Mouse (Mus musculus) liver, embryonic 11.5 days (tissue): ENCODE measurements around the gene Tmem56. TPM values are rescaled to one million over a fixed set of nuclear protein-coding genes. Genes with fewer than 3 reads are reported as not detected.

Source experiments
- ATAC-seq: fragments of 200-750 bp; cut with Nextera tagmentation; replicated peaks from 2 replicates; pipeline ENCODE4 v1.8.0; 2017; ENCODE audit warnings: moderate number of reproducible peaks, mild to moderate bottlenecking, moderate TSS enrichment, moderate library complexity; ENCODE audit not compliant: low FRiP score
- DNase-seq: peaks from one replicate; pipeline ENCODE4 v3.0.0-alpha.2; 2017; ENCODE audit warnings: low spot score
- H3K27ac ChIP-seq: fragments of 300-500 bp; sonication (generic); 2 replicates; pipeline ENCODE4 v1.5.1; 2014; ENCODE audit warnings: mild to moderate bottlenecking, low read depth, low read length, control low read depth
- H3K27me3 ChIP-seq: fragments of 300-500 bp; sonication (generic); replicated peaks from 2 replicates; pipeline ENCODE4 v1.6.1; 2014; ENCODE audit warnings: low read length, mixed read lengths; ENCODE audit not compliant: control insufficient read depth, insufficient read depth
- H3K36me3 ChIP-seq: fragments of 300-500 bp; sonication (generic); 2 replicates; pipeline ENCODE4 v1.6.1; 2014; ENCODE audit warnings: mild to moderate bottlenecking, low read length, moderate library complexity, mixed read lengths; ENCODE audit not compliant: control insufficient read depth, insufficient read depth
- H3K4me1 ChIP-seq: fragments of 300-500 bp; sonication (generic); replicated peaks from 2 replicates; pipeline ENCODE4 v1.6.1; 2014; ENCODE audit warnings: low read length, mixed read lengths; ENCODE audit not compliant: control insufficient read depth, insufficient read depth
- H3K4me2 ChIP-seq: fragments of 300-500 bp; sonication (generic); 2 replicates; pipeline ENCODE4 v1.6.1; 2014; ENCODE audit warnings: mild to moderate bottlenecking, control low read depth, moderate library complexity
- H3K4me3 ChIP-seq: fragments of 300-500 bp; sonication (generic); 2 replicates; pipeline ENCODE4 v1.5.1; 2014; ENCODE audit warnings: low read depth, low read length, control low read depth
- H3K9ac ChIP-seq: fragments of 300-500 bp; sonication (generic); 2 replicates; pipeline ENCODE4 v1.6.1; 2014; ENCODE audit warnings: low read depth, low read length, control low read depth
- H3K9me3 ChIP-seq: fragments of 300-500 bp; sonication (generic); 2 replicates; pipeline ENCODE4 v1.6.1; 2016; ENCODE audit warnings: low read length, inconsistent platforms, mixed read lengths; ENCODE audit not compliant: control insufficient read depth
- WGBS: fragments of 180-500 bp; shearing (Covaris S2); extraction: QIAGEN DNeasy Blood & Tissue Kit; methylation state at CpG from one replicate; pipeline ENCODE4 v1.1.7; 2014; 5-methylcytosine and 5-hydroxymethylcytosine counted together
- polyA plus RNA-seq: library from polyadenylated mRNA; unstranded; fragments of >200 nt; fragmentation: Nextera tagmentation; extraction: Ambion mirVana; gene quantifications from 2 replicates; pipeline ENCODE4 v1.2.1, GENCODE M21; 2014

The Tmem56 gene
- polyA plus RNA-seq, 1 experiment from 2014 or later, result 31.2 TPM

DNA sequence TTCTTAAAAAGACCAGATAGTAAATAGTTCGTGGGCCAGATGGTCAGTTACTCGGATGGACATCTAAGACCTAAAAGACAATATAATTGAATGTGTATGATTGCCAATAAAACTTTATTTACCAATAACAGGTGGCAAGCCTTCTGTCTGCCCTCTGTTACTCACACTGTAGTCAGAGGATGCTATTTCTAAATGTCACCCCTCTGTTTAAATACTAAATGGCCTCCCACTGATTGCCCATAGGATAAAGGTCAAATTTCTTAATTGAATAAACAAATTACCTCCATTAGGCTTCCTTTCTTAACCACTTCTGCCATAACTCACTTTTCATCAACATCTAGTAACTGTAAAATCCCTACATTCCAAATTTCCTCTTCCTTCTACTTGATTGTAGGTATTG, 10.3 kb downstream of the Tmem56 start:
- DNase-seq (no peak), ATAC-seq (no peak)
- Histone ChIP-seq H3K4me2 (no peak overlapping the region), H3K9ac (no peak overlapping the region), H3K27ac (no peak overlapping the region), H3K4me1 (peaks cover 5% of the 10 kb centered on the region), H3K9me3 (no peaks in the 10 kb centered on the region), H3K4me3 (no peak overlapping the region), H3K27me3 (no peaks in the 10 kb centered on the region; the same call in 1 of the 2 replicates), H3K36me3 (no peaks in the 10 kb centered on the region)
- 70% methylated on average over 2 of the region's 2 CpGs for WGBS

DNA sequence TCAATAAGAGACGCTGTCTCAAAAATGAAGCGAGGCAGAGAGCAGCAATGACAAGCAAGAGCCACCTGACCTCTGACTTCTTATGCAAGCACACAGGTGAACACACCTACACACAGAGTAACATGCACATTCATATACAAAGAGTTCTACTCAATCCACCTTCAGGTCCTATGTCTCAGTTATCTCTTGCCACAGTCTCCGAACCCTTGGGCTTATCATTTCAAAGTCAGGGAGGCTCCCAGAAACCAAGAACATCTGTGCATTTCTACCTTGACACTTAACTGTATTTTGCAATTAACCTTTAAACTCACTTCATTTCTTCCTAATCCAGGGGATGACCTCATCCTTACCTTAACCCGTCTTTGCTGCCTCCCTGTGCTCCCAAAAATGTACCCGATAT, 15.6 kb downstream of the Tmem56 start:
- Histone ChIP-seq H3K9ac (peak overlapping the region; percentile 59), H3K36me3 (no peaks in the 10 kb centered on the region), H3K9me3 (no peaks in the 10 kb centered on the region), H3K4me3 (no peak overlapping the region), H3K4me2 (peak overlapping the region; percentile 50), H3K27me3 (peaks cover 8% of the 10 kb centered on the region), H3K27ac (peak overlapping the region; percentile 93), H3K4me1 (peaks cover 22% of the 10 kb centered on the region)
- ATAC-seq (peak; percentile 62), DNase-seq (no peak)
- WGBS, result 59% methylated on average over 5 of the region's 5 CpGs

DNA sequence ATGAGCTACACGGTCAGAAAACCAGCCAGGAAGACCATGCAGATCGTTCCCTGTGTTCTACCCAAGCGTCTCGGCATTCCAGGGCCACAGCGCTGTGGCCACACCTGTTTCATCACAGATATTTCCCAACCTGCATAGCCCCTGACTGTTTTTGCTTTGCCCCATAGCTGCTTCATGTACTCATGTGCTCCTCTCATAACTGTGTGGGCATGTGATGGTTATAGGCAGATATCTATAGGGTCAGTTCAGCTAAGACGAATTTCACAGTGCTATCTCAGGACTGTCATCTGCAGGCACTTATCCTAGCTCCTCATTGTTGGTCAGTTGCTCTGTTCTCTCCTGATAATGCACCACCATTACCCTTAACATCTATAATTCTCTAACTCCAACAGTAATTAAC, 18.7 kb downstream of the Tmem56 start:
- peaks cover 31% of the 10 kb centered on the region for H3K4me1 ChIP-seq

DNA sequence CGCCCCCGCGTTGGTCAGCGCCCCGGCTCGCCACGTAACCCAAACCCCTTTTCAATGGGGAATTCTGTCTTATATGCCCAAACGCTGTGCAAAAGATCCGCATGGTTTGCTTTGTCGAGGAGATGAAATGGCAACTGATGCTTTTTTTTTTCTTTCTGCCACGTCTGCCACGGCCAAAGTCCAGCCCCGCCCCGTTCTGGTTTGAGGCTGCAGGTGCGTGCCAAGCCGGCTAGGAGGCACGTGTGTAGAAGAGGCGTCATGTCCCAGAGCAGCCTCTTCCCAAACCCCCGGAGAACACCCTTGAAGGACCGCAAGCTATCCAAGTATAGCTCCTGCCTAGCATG, 19.7 kb downstream of the Tmem56 start:
- H3K36me3 ChIP-seq, result no peaks in the 10 kb centered on the region
- peak overlapping the region; percentile 90 for H3K4me3 ChIP-seq
- 2% methylated on average over 20 of the region's 20 CpGs for WGBS
- peak overlapping the region; percentile 94 for H3K9ac ChIP-seq
- peak overlapping the region; percentile 95 for H3K27ac ChIP-seq
- H3K4me2 ChIP-seq, result peak overlapping the region; percentile 98
- peaks cover 38% of the 10 kb centered on the region for H3K4me1 ChIP-seq
- no peaks in the 10 kb centered on the region for H3K9me3 ChIP-seq
- ATAC-seq (no peak; the same call in 1 of the 2 replicates), DNase-seq (peak; percentile 74)
- peaks cover 19% of the 10 kb centered on the region for H3K27me3 ChIP-seq

More for the DNA sequence above, 18.7 kb downstream of the Tmem56 start:
- H3K4me2 ChIP-seq, result peak overlapping the region; percentile 98
- H3K9me3 ChIP-seq, result no peaks in the 10 kb centered on the region
- peak; percentile 83 for ATAC-seq
- peaks cover 19% of the 10 kb centered on the region for H3K27me3 ChIP-seq
- H3K4me3 ChIP-seq, result no peak overlapping the region
- no peaks in the 10 kb centered on the region for H3K36me3 ChIP-seq
- peak overlapping the region; percentile 46; the same call in 1 of the 2 replicates for H3K9ac ChIP-seq
- DNase-seq, result peak; percentile 58
- 46% methylated on average over 6 of the region's 6 CpGs for whole genome bisulfite sequencing
- H3K27ac ChIP-seq, result peak overlapping the region; percentile 95

DNA sequence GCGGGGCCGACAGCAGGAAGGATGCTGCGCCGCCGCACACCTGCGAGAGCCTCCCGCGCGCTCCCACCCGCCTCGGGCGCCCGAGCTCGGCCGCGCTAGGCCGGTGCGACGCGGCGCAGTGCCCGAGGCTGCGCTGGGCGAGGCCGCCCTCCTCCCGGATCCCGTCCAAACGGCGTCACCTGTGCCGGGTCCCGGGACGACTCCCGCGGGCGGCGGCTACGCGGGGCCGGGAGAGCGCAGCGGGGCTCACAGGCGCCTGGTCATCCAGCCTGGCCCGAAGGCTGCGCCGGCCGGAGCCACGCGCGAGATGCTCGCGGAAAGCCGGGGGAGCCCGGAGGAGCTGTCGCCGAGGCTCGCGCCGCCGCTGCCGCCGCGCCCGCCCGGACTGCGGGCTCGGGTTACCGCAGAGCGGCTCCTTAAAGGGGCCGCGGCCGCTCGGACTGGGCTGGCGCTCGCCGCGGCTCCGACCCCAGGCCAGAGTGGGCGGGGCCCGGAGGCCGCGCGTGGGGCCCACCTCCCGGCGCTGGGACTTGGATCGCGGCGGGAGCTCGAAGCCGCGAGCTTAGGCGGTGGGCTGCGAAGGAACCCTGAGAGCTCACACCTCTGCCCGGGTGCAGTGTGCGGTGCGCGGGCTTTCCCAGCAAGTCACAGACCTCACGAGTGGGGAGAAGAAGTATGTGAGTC, 20.2 kb downstream of the Tmem56 start:
- peak overlapping the region; percentile 98 for H3K4me2 ChIP-seq
- ATAC-seq, result peak; percentile 61
- H3K4me3 ChIP-seq, result peak overlapping the region; percentile 90
- peaks cover 36% of the 10 kb centered on the region for H3K4me1 ChIP-seq
- peak overlapping the region; percentile 94 for H3K9ac ChIP-seq
- peak overlapping the region; percentile 95 for H3K27ac ChIP-seq
- H3K36me3 ChIP-seq, result no peaks in the 10 kb centered on the region
- no peaks in the 10 kb centered on the region for H3K9me3 ChIP-seq
- DNase-seq, result peak; percentile 76
- H3K27me3 ChIP-seq, result peaks cover 19% of the 10 kb centered on the region
- WGBS, result 1% methylated on average over 92 of the region's 97 CpGs

DNA sequence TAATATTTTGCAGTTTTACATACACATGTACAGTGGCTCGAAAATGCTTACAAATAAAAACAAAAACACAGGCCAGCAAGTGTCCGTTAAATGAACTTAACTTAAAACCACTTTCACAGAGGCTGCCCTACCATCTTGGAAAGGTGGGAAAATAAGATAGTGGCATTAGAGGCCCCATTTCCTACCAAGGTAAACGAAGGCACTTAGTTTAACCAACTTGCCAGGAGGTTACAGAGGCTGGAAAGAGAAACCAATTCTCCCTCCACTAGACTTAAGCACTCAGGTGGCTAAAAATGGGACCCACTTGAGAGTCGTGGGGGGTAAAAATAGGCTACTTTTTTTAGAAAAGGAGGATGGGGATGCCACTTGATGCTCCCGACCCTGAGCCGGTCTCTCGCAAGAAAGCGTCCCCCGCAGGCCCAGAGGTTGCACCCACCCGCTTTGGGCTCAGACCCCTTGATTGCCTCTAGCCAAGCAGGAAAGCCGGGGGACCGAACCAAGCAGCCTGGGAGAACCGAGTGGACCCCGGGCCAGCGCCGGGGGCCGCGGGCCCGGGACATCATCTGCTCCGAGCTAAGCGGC, 20.9 kb downstream of the Tmem56 start:
- peak overlapping the region; percentile 98 for H3K4me2 ChIP-seq
- ATAC-seq (no peak), DNase-seq (no peak)
- no peaks in the 10 kb centered on the region for H3K9me3 ChIP-seq
- WGBS, result 7% methylated on average over 21 of the region's 21 CpGs
- H3K27ac ChIP-seq, result peak overlapping the region; percentile 95
- peaks cover 19% of the 10 kb centered on the region for H3K27me3 ChIP-seq
- H3K4me3 ChIP-seq, result peak overlapping the region; percentile 90
- no peaks in the 10 kb centered on the region for H3K36me3 ChIP-seq
- H3K4me1 ChIP-seq, result peaks cover 31% of the 10 kb centered on the region
- peak overlapping the region; percentile 94 for H3K9ac ChIP-seq

DNA sequence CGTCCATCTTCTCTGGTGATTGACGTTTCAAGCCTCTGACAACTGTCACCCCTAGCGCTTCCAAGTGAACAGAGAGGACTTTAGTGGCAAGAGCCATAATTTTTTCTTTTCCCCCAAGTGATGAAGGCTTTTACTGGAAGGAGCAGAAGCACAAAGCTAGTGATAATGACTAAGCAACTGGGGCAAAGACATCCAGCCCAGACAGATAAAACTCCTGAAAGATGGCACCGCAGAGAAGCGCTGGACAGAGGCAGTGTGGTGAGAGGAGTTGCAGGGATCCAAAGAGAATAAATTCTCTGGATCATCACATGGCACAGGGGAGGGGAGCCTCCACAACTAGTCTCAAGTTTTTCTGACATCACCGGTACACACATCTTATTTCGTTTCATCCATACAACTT, 21.6 kb downstream of the Tmem56 start:
- WGBS, result 42% methylated on average over 7 of the region's 7 CpGs
- peaks cover 19% of the 10 kb centered on the region for H3K27me3 ChIP-seq
- no peaks in the 10 kb centered on the region for H3K9me3 ChIP-seq
- peaks cover 26% of the 10 kb centered on the region for H3K4me1 ChIP-seq
- H3K4me2 ChIP-seq, result peak overlapping the region; percentile 70
- H3K4me3 ChIP-seq, result peak overlapping the region; percentile 90
- H3K9ac ChIP-seq, result peak overlapping the region; percentile 54
- H3K36me3 ChIP-seq, result no peaks in the 10 kb centered on the region
- H3K27ac ChIP-seq, result peak overlapping the region; percentile 60; the same call in 1 of the 2 replicates
- ATAC-seq, result no peak
- no peak for DNase-seq

DNA sequence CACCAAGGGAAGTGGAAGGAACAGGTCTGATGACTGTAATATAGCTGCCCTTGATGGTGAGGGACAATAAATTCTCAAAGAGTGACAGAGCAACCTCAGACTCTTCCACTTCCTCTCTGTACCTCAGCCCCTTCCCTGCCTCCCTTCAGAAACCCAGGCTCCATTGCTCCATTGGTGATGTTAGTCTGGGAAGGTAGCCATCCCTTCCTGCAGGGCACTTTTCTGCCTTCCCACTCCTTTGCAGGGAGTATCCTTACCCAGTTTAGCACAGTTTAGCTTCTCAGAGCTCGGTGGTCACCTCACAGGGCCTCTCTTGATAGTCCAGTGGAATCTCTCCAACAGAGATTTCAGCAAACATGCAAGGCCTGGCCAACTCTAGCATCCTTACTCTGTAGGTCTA, 22.1 kb downstream of the Tmem56 start:
- ATAC-seq (no peak), DNase-seq (no peak)
- 58% methylated on average over 1 of the region's 1 CpGs for WGBS
- Histone ChIP-seq H3K9me3 (no peaks in the 10 kb centered on the region), H3K36me3 (no peaks in the 10 kb centered on the region), H3K27ac (peak overlapping the region; percentile 60; the same call in 1 of the 2 replicates), H3K4me3 (peak overlapping the region; percentile 90), H3K4me2 (peak overlapping the region; percentile 70), H3K4me1 (peaks cover 26% of the 10 kb centered on the region), H3K9ac (peak overlapping the region; percentile 54), H3K27me3 (peaks cover 19% of the 10 kb centered on the region)

DNA sequence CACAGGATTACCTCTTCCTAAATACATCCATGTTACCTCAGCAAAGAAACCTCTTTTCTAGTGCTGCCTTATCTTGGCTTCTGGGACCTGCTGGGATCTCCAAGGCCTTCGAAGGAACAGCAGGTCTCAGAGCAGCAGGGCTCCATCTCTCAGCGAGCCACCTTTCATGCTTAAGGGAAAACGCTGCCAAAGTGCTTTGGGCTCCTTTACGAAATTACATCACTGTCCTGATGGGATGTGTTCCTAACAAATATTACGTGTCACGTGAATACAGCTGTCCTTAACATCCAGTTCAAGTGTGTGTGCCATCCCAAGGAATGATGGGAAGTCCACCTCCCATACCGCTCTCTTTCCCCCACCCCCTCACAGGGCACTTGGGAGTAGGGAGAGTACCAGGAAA, 22.9 kb downstream of the Tmem56 start:
- no peak overlapping the region for H3K27ac ChIP-seq
- 77% methylated on average over 7 of the region's 7 CpGs for WGBS
- H3K36me3 ChIP-seq, result no peaks in the 10 kb centered on the region
- H3K27me3 ChIP-seq, result peaks cover 19% of the 10 kb centered on the region
- peak overlapping the region; percentile 15; the same call in 1 of the 2 replicates for H3K9ac ChIP-seq
- peak overlapping the region; percentile 70 for H3K4me2 ChIP-seq
- ATAC-seq (no peak), DNase-seq (no peak)
- no peaks in the 10 kb centered on the region for H3K9me3 ChIP-seq
- peak overlapping the region; percentile 90 for H3K4me3 ChIP-seq
- peaks cover 26% of the 10 kb centered on the region for H3K4me1 ChIP-seq
